Comparison of ENCODE assay signal across 10 mouse cellular contexts in genomic region chr13:12589003-12589402, GRCm38 (mm10). TPM values are rescaled to one million over a fixed set of nuclear protein-coding genes. Genes with fewer than 3 reads are reported as not detected.
DNase-seq lines count a peak whose midpoint lies in the region; ATAC-seq and TF ChIP-seq lines count a peak whose summit lies in the region.
"Had no signal": no experiment of that assay in that cellular context is flagged by ENCODE, and none has a peak within 500 bp of the region (broad histone marks: within the 10 kb centered on the region; RNA-seq: fewer than 3 reads in every experiment).

No protein-coding gene starts in this region.

- no peaks in the 10 kb centered on the region for H3K9me3 ChIP-seq in hindbrain, embryonic 10.5 days
- H3K9me3 ChIP-seq in hindbrain, embryonic 13.5 days, result no peaks in the 10 kb centered on the region
- no peaks in the 10 kb centered on the region for H3K9me3 ChIP-seq in G1E (replicated peaks)
- H3K9me3 ChIP-seq: embryonic facial prominence, embryonic 12.5 days; megakaryocyte, embryonic 14.5 days had no signal

- H3K27ac ChIP-seq in hindbrain, embryonic 10.5 days, result no peak overlapping the region
- no peak overlapping the region for H3K27ac ChIP-seq in hindbrain, embryonic 13.5 days
- no peak overlapping the region for H3K27ac ChIP-seq in testis, adult 2 months (ENCODE audit: control insufficient read depth, insufficient read depth, low read depth, low read length)
- H3K27ac ChIP-seq: embryonic facial prominence, embryonic 12.5 days had no signal

- no peaks in the 10 kb centered on the region for H3K4me1 ChIP-seq in hindbrain, embryonic 10.5 days (replicated peaks)
- H3K4me1 ChIP-seq in hindbrain, embryonic 13.5 days (replicated peaks), result no peaks in the 10 kb centered on the region
- no peaks in the 10 kb centered on the region for H3K4me1 ChIP-seq in G1E (ENCODE audit: insufficient read depth, low read depth, low read length)
- no peaks in the 10 kb centered on the region for H3K4me1 ChIP-seq in testis, adult 2 months (ENCODE audit: control insufficient read depth, insufficient read depth, low read length)
- H3K4me1 ChIP-seq: embryonic facial prominence, embryonic 12.5 days; megakaryocyte, embryonic 14.5 days had no signal

- H3K27me3 ChIP-seq in hindbrain, embryonic 10.5 days (ENCODE audit: insufficient read depth, poor library complexity, severe bottlenecking), result no peaks in the 10 kb centered on the region
- H3K27me3 ChIP-seq in hindbrain, embryonic 13.5 days, result no peaks in the 10 kb centered on the region
- no peaks in the 10 kb centered on the region for H3K27me3 ChIP-seq in G1E (ENCODE audit: insufficient read depth, low read length)
- no peaks in the 10 kb centered on the region for H3K27me3 ChIP-seq in testis, adult 2 months (ENCODE audit: control insufficient read depth, insufficient read depth, low read length)
- H3K27me3 ChIP-seq: embryonic facial prominence, embryonic 12.5 days; megakaryocyte, embryonic 14.5 days had no signal

- no peak for TF ChIP-seq POLR2A in testis, adult 2 months (IDR thresholded peaks at IDR 0.05; ENCODE audit: control insufficient read depth, low read depth, low read length)

- H3K4me2 ChIP-seq in hindbrain, embryonic 13.5 days, result no peak overlapping the region
- H3K4me2 ChIP-seq: embryonic facial prominence, embryonic 12.5 days had no signal

- no peak overlapping the region for H3K4me3 ChIP-seq in hindbrain, embryonic 10.5 days
- no peak overlapping the region for H3K4me3 ChIP-seq in hindbrain, embryonic 13.5 days
- no peak overlapping the region for H3K4me3 ChIP-seq in G1E (ENCODE audit: low read depth, low read length)
- H3K4me3 ChIP-seq in testis, adult 2 months (ENCODE audit: control insufficient read depth, low read depth, low read length), result no peak overlapping the region
- H3K4me3 ChIP-seq: embryonic facial prominence, embryonic 12.5 days; megakaryocyte, embryonic 14.5 days had no signal

- peak; percentile 69 for TF ChIP-seq CTCF in G1E (IDR thresholded peaks at IDR 0.05; ENCODE audit: low read depth, low read length)
- TF ChIP-seq CTCF in testis, adult 2 months (IDR thresholded peaks at IDR 0.05; ENCODE audit: control insufficient read depth, insufficient read depth, insufficient replicate concordance, low read depth, low read length), result peak; percentile 64; the same call in 1 of the 2 replicates

- 6% methylated on average over 3 of the region's 3 CpGs for WGBS in hindbrain, embryonic 10.5 days
- WGBS in hindbrain, embryonic 13.5 days, result 6% methylated on average over 3 of the region's 3 CpGs

- no peak overlapping the region for H3K9ac ChIP-seq in hindbrain, embryonic 13.5 days
- H3K9ac ChIP-seq: embryonic facial prominence, embryonic 12.5 days had no signal

- no peak for ATAC-seq in hindbrain, embryonic 13.5 days (ENCODE audit: low FRiP score)
- no peak; the same call in 1 of the 2 replicates for ATAC-seq in G1E (ENCODE audit: extremely low read depth, insufficient number of reproducible peaks, low FRiP score, poor library complexity, severe bottlenecking)
- peak; percentile 93 for ATAC-seq in granulocyte monocyte progenitor cell, adult 5-6 weeks (replicated peaks; ENCODE audit: poor library complexity, severe bottlenecking)
- ATAC-seq in megakaryocyte, adult 5-6 weeks (ENCODE audit: poor library complexity, severe bottlenecking), result peak; percentile 91

- no peaks in the 10 kb centered on the region for H3K36me3 ChIP-seq in hindbrain, embryonic 10.5 days
- peaks cover 7% of the 10 kb centered on the region for H3K36me3 ChIP-seq in hindbrain, embryonic 13.5 days
- no peaks in the 10 kb centered on the region for H3K36me3 ChIP-seq in G1E (replicated peaks)
- H3K36me3 ChIP-seq in testis, adult 2 months (ENCODE audit: control insufficient read depth, insufficient read depth, low read length), result no peaks in the 10 kb centered on the region
- H3K36me3 ChIP-seq: embryonic facial prominence, embryonic 12.5 days had no signal

- peak; percentile 73 for DNase-seq in hindbrain, embryonic 10.5 days (ENCODE audit: low spot score)
- DNase-seq in G1E (ENCODE audit: low spot score), result no peak
- DNase-seq in cerebellum, adult 9-10 months, result peak; percentile 14
- peak; percentile 26 for DNase-seq in layer of hippocampus, adult 9-11 months

RNA-seq across cellular contexts. Expression of gene Ero1lb, which starts 23.3 kb away (rescaled TPM):
- 7.8 and 10.7 TPM in 2 replicates for polyA plus RNA-seq in hindbrain, embryonic 10.5 days (2016; fragmentation: Nextera tagmentation; extraction: Ambion mirVana)
- polyA plus RNA-seq in hindbrain, embryonic 13.5 days (2015; fragmentation: Nextera tagmentation; extraction: Ambion mirVana), result 15.1 and 16.2 TPM in 2 replicates
- 6.4 and 8.0 TPM in 2 replicates for total RNA-seq in G1E (2014; fragmentation: Nextera tagmentation)
- 2.0 and 2.1 TPM in 2 replicates for total RNA-seq in G1E (2017)
- polyA plus RNA-seq in G1E (2012), result 1.4 and 1.7 TPM in 2 replicates
- total RNA-seq in granulocyte monocyte progenitor cell, adult 5-6 weeks (2014; fragmentation: Nextera tagmentation), result 20.9 and 22.2 TPM in 2 replicates
- total RNA-seq in granulocyte monocyte progenitor cell, adult 5-6 weeks (2017), result 15.6 and 16.8 TPM in 2 replicates
- 29.1 and 29.4 TPM in 2 replicates for total RNA-seq in megakaryocyte, adult 5-6 weeks (2015)
- 17.0 and 20.7 TPM in 2 replicates for total RNA-seq in megakaryocyte, adult 5-6 weeks (2017)
- 50.6 and 61.3 TPM in 2 replicates for polyA plus RNA-seq in testis, adult 2 months (2012; rRNA removed)

Comparison
In these comparisons a context has a peak if more than half of its experiments do, and no peak if none do; other contexts are left out.
1. ATAC-seq: peak in granulocyte monocyte progenitor cell, adult 5-6 weeks (single experiment) and megakaryocyte, adult 5-6 weeks (single experiment); none in hindbrain, embryonic 13.5 days (single experiment) and G1E (single experiment).